Mouse (Mus musculus) right cerebral cortex, postnatal 10 days (tissue): ENCODE measurements around the gene Hecw2.

Source experiments
- DNase-seq, 2 experiments: peaks; one replicate each; pipeline ENCODE4 v3.0.0; 2021; ENCODE audit warnings: low spot score in 2 of 2

Gene Hecw2

DNA sequence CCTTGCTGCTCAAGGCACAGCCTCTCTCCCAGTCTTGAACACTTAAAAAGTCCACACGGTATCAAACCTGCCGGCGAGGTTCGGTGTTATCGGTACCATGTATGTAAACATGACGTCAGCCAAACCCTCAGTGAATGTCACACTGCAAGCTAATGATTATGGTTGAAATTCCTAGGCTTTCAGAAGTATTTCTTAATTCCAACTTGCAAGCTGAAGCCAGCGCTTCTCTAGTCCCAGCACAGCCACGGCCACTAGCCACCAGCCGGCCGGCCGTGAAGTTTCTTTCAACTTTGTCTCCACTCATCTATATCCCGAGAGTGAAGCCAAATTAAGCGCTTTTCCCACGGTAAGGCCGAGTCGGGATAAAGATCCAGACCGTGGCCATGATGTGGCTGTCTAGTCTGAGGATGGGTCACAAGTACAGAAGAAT lies 410.7 kb downstream of the Hecw2 start:
- peak in 1 of 2 experiments; percentile 25 for DNase-seq

DNA sequence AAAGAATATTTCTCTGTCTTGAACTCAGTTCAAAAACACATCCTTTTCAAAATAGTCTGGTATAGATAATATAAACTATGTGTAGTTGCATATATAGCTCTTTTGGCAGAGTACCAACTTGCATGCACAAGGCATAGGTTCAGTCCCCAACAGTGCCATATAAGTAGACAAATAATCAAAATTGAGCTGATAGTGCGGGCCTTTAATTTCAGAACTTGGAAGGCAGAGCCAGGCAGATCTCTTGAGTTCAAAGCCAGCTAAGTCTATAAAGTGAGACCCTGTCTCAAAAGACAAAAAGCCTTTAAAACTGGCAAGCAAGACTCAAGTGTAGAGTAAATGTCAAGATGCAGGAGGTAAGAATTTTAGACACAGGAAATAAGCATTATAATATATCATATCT lies 412.0 kb downstream of the Hecw2 start:
- DNase-seq: no peak

DNA sequence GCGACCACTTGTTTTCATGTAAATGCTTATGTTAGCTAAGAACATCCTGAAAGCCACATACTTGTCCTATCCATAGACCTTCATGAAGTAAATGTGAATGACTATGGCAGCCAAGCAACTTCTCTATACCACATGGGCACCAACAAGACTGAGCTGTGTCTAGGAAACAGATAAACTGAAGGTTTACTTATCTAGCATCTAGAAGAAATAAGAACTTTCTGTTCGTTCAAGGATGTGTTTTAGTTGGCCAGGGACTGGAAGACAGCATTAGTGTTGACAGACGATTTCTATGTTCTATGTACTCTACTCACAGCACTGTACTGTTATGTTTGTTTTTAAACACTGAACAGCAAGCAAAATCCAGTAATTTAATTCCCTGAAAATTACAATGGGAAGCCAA lies 412.9 kb downstream of the Hecw2 start:
- no peak for DNase-seq

DNA sequence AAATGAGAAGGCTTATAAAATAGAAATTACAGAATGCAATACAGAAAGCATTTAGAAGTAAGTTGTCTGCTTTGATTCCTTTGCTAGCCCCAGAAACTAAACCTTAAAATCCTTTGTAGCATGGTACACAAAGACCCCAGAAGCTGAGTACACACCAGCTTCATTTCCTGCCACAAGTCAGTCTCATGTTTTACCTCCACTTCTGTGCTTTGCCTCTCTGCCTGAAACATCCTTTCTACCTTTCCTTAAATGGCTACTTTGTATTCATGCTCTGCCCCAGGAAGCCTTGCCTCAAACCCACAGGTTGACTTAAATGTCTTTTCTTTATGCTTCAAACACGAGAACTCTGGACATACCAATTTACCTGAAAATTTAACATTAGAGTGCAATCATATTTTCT lies 413.7 kb downstream of the Hecw2 start:
- no peak for DNase-seq

DNA sequence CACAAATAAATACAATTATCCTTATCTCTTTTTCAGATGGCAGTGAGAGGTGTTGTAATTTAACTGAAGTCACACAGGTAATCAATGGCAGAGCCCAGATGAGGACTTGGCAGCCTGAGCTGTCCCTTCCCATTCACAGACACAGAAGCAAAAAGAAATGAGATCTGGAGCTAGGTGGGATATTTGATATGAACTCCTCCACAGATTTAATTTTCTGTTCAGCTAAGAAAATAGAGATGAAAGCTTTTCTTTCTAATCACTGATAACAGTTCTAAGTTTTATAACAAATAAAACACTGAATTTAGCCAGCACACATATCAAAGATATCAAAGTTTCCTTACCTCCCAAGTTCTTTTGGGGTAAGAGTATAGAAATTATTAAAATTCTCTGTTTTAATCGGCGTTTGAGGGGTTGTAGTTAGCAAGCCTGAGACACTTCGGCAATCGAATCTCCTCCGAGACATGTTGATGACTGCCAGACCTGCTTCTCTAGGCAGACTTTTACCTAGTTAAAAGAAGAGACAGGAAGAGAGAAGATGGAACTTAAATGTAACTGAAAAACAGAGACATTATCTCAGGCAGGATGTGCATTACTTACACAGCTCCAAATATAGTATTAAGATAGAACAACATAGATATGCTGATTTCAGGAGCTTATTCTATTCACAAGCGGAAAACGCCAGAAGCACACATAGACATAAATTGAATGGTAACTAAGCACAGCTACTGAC lies 418.6 kb downstream of the Hecw2 start:
- DNase-seq: no peak

DNA sequence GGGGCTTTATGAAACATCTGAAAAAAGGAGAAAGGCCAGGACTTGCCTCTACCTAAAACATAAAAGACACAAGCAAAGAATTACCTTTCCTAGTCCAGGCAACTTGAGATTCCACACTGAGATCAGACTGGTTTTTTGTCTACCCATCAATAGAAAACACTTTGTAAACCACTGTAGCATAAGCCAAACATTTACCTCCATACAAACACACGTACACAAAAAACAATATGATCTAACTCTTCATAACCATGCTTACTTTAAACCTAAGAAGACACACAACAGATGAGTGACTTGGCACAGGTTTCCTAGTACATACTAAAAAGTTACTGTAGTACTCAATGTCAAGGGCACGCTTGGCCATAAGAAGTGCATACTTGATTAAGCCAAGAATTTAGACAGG lies 419.4 kb downstream of the Hecw2 start:
- no peak for DNase-seq

DNA sequence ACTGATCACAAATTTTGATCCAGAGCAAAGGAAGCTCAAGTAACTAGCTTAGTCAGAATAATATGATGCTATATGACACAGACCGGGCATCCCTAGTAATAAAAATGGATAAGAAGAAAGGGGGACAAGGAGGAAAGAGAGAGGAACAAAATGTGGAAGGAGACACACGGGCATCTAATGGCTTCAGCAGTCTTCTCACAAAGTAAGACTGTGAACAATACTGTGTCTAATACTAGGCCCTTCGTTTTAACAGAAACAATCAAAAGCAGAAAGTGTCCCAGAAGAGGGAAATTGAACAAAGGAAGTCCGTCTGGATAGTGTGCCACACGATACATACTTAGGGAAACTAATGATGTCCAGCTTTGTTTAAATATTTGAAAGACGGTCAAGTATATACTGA lies 419.9 kb downstream of the Hecw2 start:
- no peak for DNase-seq

DNA sequence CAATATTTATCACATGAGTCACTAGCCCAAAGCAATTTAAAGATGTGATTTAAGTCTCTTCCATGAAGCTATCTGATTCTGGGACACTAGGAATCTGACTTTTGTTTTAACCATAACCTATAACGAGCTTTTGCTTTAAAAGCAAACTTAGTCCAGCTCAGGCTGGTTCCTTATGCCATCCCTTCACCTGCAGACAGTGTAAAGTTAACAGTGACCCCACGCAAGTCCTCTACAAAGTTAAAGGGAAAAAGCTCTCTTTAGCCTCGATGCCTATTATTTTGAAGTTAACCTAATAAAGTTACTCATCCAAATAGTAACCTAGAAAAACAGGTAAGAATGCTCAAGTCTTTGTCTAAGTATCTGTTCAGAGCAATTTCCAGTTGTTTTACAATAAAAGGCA lies 420.4 kb downstream of the Hecw2 start:
- no peak for DNase-seq

DNA sequence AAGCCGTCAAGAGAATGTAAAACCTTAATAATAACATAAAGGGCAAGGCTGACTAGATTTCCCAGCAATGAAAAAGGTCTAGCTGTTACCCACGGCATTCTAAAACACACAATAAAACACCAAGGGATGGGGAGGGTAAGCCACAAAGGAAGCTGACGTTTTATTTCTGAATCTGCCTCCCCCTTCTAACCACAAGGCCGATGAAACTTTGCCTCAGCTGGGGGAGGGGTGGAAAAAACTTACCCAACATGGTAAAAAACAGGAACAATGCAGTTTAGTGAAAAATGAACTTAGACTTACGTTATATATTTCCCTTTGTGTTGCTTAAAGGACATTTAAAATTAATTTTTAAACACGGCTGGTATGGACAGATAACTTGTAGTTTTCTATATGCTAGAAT lies 421.0 kb downstream of the Hecw2 start:
- no peak for DNase-seq

DNA sequence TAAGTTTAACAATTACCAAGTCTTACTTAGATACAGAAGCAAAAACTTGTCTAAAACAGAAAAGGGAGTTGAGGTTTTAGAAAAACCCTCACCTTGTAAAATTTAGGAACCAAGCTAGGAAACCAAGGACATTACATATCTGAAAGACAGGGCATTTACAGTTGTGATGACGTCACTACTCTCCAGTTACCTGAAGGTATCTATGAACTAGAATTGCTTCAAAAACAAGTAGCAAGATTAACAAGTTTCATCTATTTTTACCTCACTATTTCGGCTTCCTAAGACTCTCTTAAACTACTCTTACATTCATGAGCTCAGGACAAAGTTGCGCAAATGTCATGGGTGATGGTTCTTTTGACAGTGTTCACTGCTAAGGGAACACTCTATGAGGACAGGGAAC lies 422.0 kb downstream of the Hecw2 start:
- no peak for DNase-seq

DNA sequence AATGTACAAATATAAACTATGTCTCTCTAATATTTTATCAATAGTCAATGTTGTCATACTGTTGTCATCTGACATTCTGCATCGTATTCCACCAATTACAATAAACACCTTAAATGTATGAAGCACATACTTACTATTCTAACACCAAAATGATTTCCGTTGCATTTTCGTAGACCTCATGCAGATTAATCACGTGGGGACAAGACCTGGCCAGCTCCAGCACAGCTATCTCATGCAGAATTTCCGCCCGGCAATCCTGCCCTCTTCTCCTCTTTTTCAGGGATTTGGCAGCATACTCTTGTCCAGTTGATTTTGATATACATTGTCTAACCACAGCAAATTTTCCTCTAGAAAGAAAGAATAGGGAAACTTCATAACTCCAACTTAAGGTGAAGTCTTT lies 423.5 kb downstream of the Hecw2 start:
- DNase-seq: no peak

DNA sequence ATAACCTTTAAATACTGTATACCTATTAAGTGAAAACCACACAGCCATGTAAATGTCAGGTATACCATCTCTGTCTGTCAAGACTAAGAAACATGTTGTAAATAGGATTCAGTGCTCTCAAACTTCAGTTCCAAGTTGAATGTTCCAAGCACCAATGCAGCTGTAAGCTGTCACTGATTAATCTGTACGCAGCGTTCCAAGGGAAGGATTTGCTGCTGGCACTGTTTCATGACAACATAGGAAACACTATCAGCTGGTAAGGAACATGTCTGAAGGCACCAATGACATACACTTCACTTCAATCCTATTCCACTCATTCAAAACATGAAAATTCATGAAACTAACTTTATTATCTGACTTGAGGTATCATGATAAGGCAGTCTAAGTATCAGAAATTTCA lies 428.9 kb downstream of the Hecw2 start:
- no peak for DNase-seq

DNA sequence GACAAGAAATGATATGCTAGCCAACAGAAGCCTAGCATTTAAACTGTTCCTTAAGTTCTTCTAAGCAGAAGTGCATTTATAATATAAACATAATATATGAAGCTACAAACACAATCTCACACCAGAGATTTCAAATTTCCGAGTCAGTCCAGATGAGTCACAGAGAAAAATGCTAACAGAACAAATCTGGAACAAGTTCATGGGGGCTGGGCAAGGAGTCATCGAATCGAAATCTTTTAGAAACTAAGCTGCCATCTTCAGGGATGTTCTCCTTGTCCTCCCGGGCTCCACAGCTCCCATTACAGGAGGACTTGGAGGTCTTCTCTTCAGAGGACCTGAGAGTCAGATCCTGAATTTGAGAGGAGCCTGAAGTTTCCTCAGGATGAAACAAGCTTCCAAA lies 437.7 kb downstream of the Hecw2 start:
- no peak for DNase-seq
